Mouse (Mus musculus) CH12.LX (cell line): ENCODE results near the gene Cnih1. TPM values are rescaled to one million over a fixed set of nuclear protein-coding genes. Genes with fewer than 3 reads are reported as not detected.

Experiments
- DNase-seq: peaks from one replicate; pipeline ENCODE4 v3.0.0-alpha.2; 2013; ENCODE audit errors: extremely low read depth
- H3K27ac ChIP-seq: 2 replicates; pipeline ENCODE4 v1.5.1; 2012; ENCODE audit warnings: low read depth, mild to moderate bottlenecking, control low read depth, moderate library complexity; ENCODE audit not compliant: insufficient read depth
- H3K27me3 ChIP-seq: replicated peaks from 2 replicates; pipeline ENCODE3; 2012; ENCODE audit warnings: inconsistent platforms
- H3K36me3 ChIP-seq, 2 experiments: replicated peaks in 1 of 2; 2 replicates each; pipeline versions ENCODE3 to v1.6.1; 2012; ENCODE audit warnings: inconsistent platforms in 1 of 2, low read length in 1 of 2, mild to moderate bottlenecking in 1 of 2, mixed read lengths in 1 of 2, moderate library complexity in 1 of 2; ENCODE audit not compliant: control insufficient read depth in 1 of 2, insufficient read depth in 1 of 2
- H3K4me1 ChIP-seq, 2 experiments: 2 replicates each; pipeline ENCODE4 v1.6.1; 2012; ENCODE audit warnings: inconsistent platforms in 1 of 2, moderate library complexity in 1 of 2; ENCODE audit not compliant: insufficient read depth in 2 of 2, control insufficient read depth in 1 of 2
- H3K4me2 ChIP-seq: 2 replicates; pipeline ENCODE4 v1.6.1; 2012; ENCODE audit warnings: low read depth, mild to moderate bottlenecking, control low read depth; ENCODE audit not compliant: poor library complexity, insufficient read depth, severe bottlenecking
- H3K4me3 ChIP-seq, 3 experiments: fragments of 150-350 bp in 1 of 3; sonication (generic) in 1 of 3; replicated peaks in 1 of 3; 2 replicates each; pipeline versions ENCODE3 to v1.5.1; 2011 to 2012; ENCODE audit warnings: low read depth in 2 of 3, low read length in 2 of 3, mild to moderate bottlenecking in 2 of 3, moderate library complexity in 2 of 3, control low read depth in 1 of 3, improper control_type of control experiment in 1 of 3, inconsistent platforms in 1 of 3, mixed read lengths in 1 of 3; ENCODE audit not compliant: poor library complexity in 1 of 3
- H3K79me2 ChIP-seq: replicated peaks from 2 replicates; pipeline ENCODE4 v1.6.1; 2012; ENCODE audit warnings: mild to moderate bottlenecking, moderate library complexity; ENCODE audit not compliant: control insufficient read depth, poor library complexity, insufficient read depth, severe bottlenecking; ENCODE audit errors: extremely low read depth
- H3K9ac ChIP-seq: 2 replicates; pipeline ENCODE4 v1.6.1; 2012; ENCODE audit warnings: low read depth, mild to moderate bottlenecking, control low read depth, moderate library complexity; ENCODE audit not compliant: insufficient read depth
- H3K9me3 ChIP-seq: replicated peaks from 2 replicates; pipeline ENCODE3; 2012; ENCODE audit warnings: low read length, inconsistent platforms, mixed read lengths
- CHD1 ChIP-seq: IDR thresholded peaks from 2 replicates; pipeline ENCODE4 v1.6.1; 2012; ENCODE audit warnings: low read depth, low read length, improper control_type of control experiment, inconsistent platforms
- CHD2 ChIP-seq: IDR thresholded peaks from 2 replicates; pipeline ENCODE4 v1.6.1; 2011; ENCODE audit warnings: low read length, improper control_type of control experiment
- ELF1 ChIP-seq: IDR thresholded peaks from 2 replicates; pipeline ENCODE4 v1.6.1; 2014; ENCODE audit warnings: low read depth, mild to moderate bottlenecking, inconsistent platforms, low read length, improper control_type of control experiment
- EP300 ChIP-seq: IDR thresholded peaks from 2 replicates; pipeline ENCODE4 v1.6.1; 2011; ENCODE audit warnings: low read length, improper control_type of control experiment
- ETS1 ChIP-seq: conservative IDR thresholded peaks from 2 replicates; pipeline ENCODE4 v1.6.1; 2012; ENCODE audit warnings: low read depth, mild to moderate bottlenecking, inconsistent platforms, low read length, improper control_type of control experiment, moderate library complexity
- PAX5 ChIP-seq: IDR thresholded peaks from 2 replicates; pipeline ENCODE4 v1.6.1; 2012; ENCODE audit warnings: low read length, inconsistent platforms, mixed read lengths
- POLR2AphosphoS2 ChIP-seq: IDR thresholded peaks from 2 replicates; pipeline ENCODE4 v1.6.1; 2011; ENCODE audit warnings: low read depth, low read length, improper control_type of control experiment
- SIN3A ChIP-seq: IDR thresholded peaks from 2 replicates; pipeline ENCODE4 v1.6.1; 2012; ENCODE audit warnings: low read length, improper control_type of control experiment, inconsistent platforms
- SMC3 ChIP-seq: IDR thresholded peaks from 2 replicates; pipeline ENCODE4 v1.6.1; 2011; ENCODE audit warnings: low read depth, low read length, improper control_type of control experiment
- TBP ChIP-seq: conservative IDR thresholded peaks from 2 replicates; pipeline ENCODE4 v1.6.1; 2011; ENCODE audit warnings: low read depth, low read length, improper control_type of control experiment
- USF1 ChIP-seq: IDR thresholded peaks from 2 replicates; pipeline ENCODE4 v1.6.1; 2014; ENCODE audit warnings: low read depth, mild to moderate bottlenecking, inconsistent platforms, low read length, improper control_type of control experiment
- USF2 ChIP-seq: conservative IDR thresholded peaks from 2 replicates; pipeline ENCODE4 v1.6.1; 2011; ENCODE audit warnings: low read depth, low read length, improper control_type of control experiment
- dilution Hi-C: fragments of 300-500 bp; cut with MboI; formaldehyde crosslinking; loops from 2 replicates; pipeline ENCODE4 v1.14.3; 2020; ENCODE audit warnings: low sequenced_read_pairs; ENCODE audit not compliant: extremely low pct_unique_long_range_greater_than_20kb, extremely low pct_ligation_motif_present
- in situ Hi-C: fragments of 300-500 bp; cut with MboI; formaldehyde crosslinking; loops from 3 replicates; pipeline ENCODE4 v1.14.3; 2019; ENCODE audit warnings: low sequenced_read_pairs, low pct_ligation_motif_present, low pct_unique_long_range_greater_than_20kb, mixed read lengths
- polyA plus RNA-seq: library from polyadenylated mRNA; unstranded; fragments of >175 nt; gene quantifications from 2 replicates; pipeline ENCODE4 v1.2.1, GENCODE M21; 2012; ENCODE audit warnings: low read depth; ENCODE audit not compliant: insufficient read length
- total RNA-seq, 2 experiments: library from RNA; depleted of rRNA; stranded (reverse); fragments of 300-350 nt in 1 of 2; fragments of >200 nt in 1 of 2; gene quantifications; 2 replicates each; pipeline ENCODE4 v1.2.3; 2012 to 2014

The Cnih1 gene
- total and polyA plus RNA-seq, 3 experiments = 68.9 to 190 (median 185) TPM

GRCm38 (mm10) chr14:46778756-46779155 is 9.5 kb downstream of the Cnih1 start:
- no peak overlapping the region for H3K27ac ChIP-seq
- peaks cover 53 to 93% of the 10 kb centered on the region in 2 experiments for H3K36me3 ChIP-seq
- DNase-seq = no peak
- H3K27me3 ChIP-seq = no peaks in the 10 kb centered on the region
- no peak overlapping the region for H3K9ac ChIP-seq
- no peak overlapping the region for H3K4me2 ChIP-seq
- TF ChIP-seq TBP (no peak), ELF1 (no peak), PAX5 (no peak)
- in situ Hi-C loops = no loop called here
- dilution Hi-C loops = no loop called here
- no peak overlapping the region for H3K4me3 ChIP-seq
- peaks cover 7 to 23% of the 10 kb centered on the region in 2 experiments for H3K4me1 ChIP-seq
- peaks cover 30% of the 10 kb centered on the region for H3K9me3 ChIP-seq
- H3K79me2 ChIP-seq = peaks cover 34% of the 10 kb centered on the region

- no peak for DNase-seq
- H3K9me3 ChIP-seq = no peaks in the 10 kb centered on the region
- no peaks in the 10 kb centered on the region for H3K79me2 ChIP-seq
- in situ Hi-C loops = no loop called here
- no peak overlapping the region for H3K27ac ChIP-seq
- no peak overlapping the region for H3K9ac ChIP-seq
- H3K36me3 ChIP-seq = peaks cover 53 to 89% of the 10 kb centered on the region in 2 experiments
- H3K4me1 ChIP-seq = no peaks in the 10 kb centered on the region
- no peaks in the 10 kb centered on the region for H3K27me3 ChIP-seq
- dilution Hi-C loops = no loop called here
- no peak overlapping the region for H3K4me3 ChIP-seq
- TF ChIP-seq POLR2AphosphoS2 (0 out of 2 replicates have a peak, but pooled peaks have one; percentile 19), CHD2 (no peak)
- H3K4me2 ChIP-seq = no peak overlapping the region
Measured at GRCm38 (mm10) chr14:46770036-46770435, 18.2 kb downstream of the Cnih1 start.

GRCm38 (mm10) chr14:46767116-46767515 is 21.1 kb downstream of the Cnih1 start:
- Histone ChIP-seq H3K4me3 (no peak overlapping the region), H3K9ac (no peak overlapping the region), H3K9me3 (no peaks in the 10 kb centered on the region), H3K27ac (no peak overlapping the region), H3K4me2 (no peak overlapping the region), H3K27me3 (no peaks in the 10 kb centered on the region), H3K79me2 (no peaks in the 10 kb centered on the region), H3K36me3 (peaks cover 44 to 78% of the 10 kb centered on the region in 2 experiments), H3K4me1 (peaks cover 0 to 1% of the 10 kb centered on the region in 2 experiments; a peak in 1 of 4 replicates)
- dilution Hi-C loops = no loop called here
- TF ChIP-seq CHD1 = no peak
- TF ChIP-seq ETS1 = no peak
- no peak for DNase-seq
- in situ Hi-C loops = no loop called here

GRCm38 (mm10) chr14:46761186-46761585 is 27.0 kb downstream of the Cnih1 start:
- Histone ChIP-seq H3K4me1 (peaks cover 2 to 17% of the 10 kb centered on the region in 2 experiments; a peak in 3 of 4 replicates), H3K9ac (peak overlapping the region; percentile 76), H3K9me3 (no peaks in the 10 kb centered on the region), H3K79me2 (no peaks in the 10 kb centered on the region), H3K4me2 (peak overlapping the region; percentile 52), H3K27ac (no peak overlapping the region), H3K36me3 (peaks cover 7 to 26% of the 10 kb centered on the region in 2 experiments), H3K27me3 (no peaks in the 10 kb centered on the region), H3K4me3 (peak overlapping the region; percentile 86 to 97 (median 90))
- DNase-seq = no peak
- dilution Hi-C loops = no loop called here
- in situ Hi-C loops = no loop called here
- TF ChIP-seq PAX5 = no peak
- no peak for TF ChIP-seq TBP
- TF ChIP-seq SMC3 = no peak
- no peak for TF ChIP-seq EP300
- no peak for TF ChIP-seq SIN3A
- TF ChIP-seq USF2 = no peak
- TF ChIP-seq USF1 = no peak
